Mouse (Mus musculus) cerebellum, adult 18-20 months (tissue): ENCODE data around the gene Camta2.

Source experiments
- DNase-seq, 2 experiments: peaks; one replicate each; pipeline ENCODE4 v3.0.0; 2021

The Camta2 gene

GRCm38 (mm10) chr11:70646691-70647650 lies 40.9 kb downstream of the Camta2 start, which contains the start of the genes Rnf167 and Slc25a11:
Gene Rnf167 (plus strand): TSS chr11:70647235.
Gene Slc25a11 (minus strand): TSS chr11:70647479.
- peak; percentile 96 to 98 for DNase-seq

GRCm38 (mm10) chr11:70646259-70646555 lies 41.7 kb downstream of the Camta2 start:
- DNase-seq, result peak in 1 of 2 experiments; percentile 44

- peak in 1 of 2 experiments; percentile 20 for DNase-seq
These were observed 42.2 kb downstream of the Camta2 start for GRCm38 (mm10) chr11:70645461-70646258.

- peak in 1 of 2 experiments; percentile 40 for DNase-seq
These were observed 43.3 kb downstream of the Camta2 start for GRCm38 (mm10) chr11:70644564-70645103.

GRCm38 (mm10) chr11:70643051-70643450 lies 44.9 kb downstream of the Camta2 start:
- peak in 1 of 2 experiments; percentile 13 for DNase-seq

GRCm38 (mm10) chr11:70641241-70641640 lies 46.7 kb downstream of the Camta2 start:
- DNase-seq, result no peak

- no peak for DNase-seq
These were observed 47.9 kb downstream of the Camta2 start for GRCm38 (mm10) chr11:70639976-70640375.

- no peak for DNase-seq
These were observed 49.1 kb downstream of the Camta2 start, which contains the start of gene Gp1ba for GRCm38 (mm10) chr11:70638714-70639278. Gene Gp1ba (plus strand): TSS chr11:70639122.

GRCm38 (mm10) chr11:70638293-70638692 lies 49.6 kb downstream of the Camta2 start:
- DNase-seq, result no peak

- DNase-seq, result no peak
These were observed 50.1 kb downstream of the Camta2 start for GRCm38 (mm10) chr11:70637764-70638163.

- DNase-seq, result no peak
These were observed 52.3 kb downstream of the Camta2 start for GRCm38 (mm10) chr11:70635601-70636000.

GRCm38 (mm10) chr11:70630129-70630528 lies 57.8 kb downstream of the Camta2 start:
- DNase-seq, result no peak

- no peak for DNase-seq
These were observed 58.3 kb downstream of the Camta2 start for GRCm38 (mm10) chr11:70629557-70629956.

- DNase-seq, result no peak
These were observed 59.5 kb downstream of the Camta2 start for GRCm38 (mm10) chr11:70628431-70628830.

- no peak for DNase-seq
These were observed 61.0 kb downstream of the Camta2 start for GRCm38 (mm10) chr11:70626877-70627276.

- DNase-seq, result no peak
These were observed 62.4 kb downstream of the Camta2 start for GRCm38 (mm10) chr11:70625473-70625872.

GRCm38 (mm10) chr11:70623053-70623742 lies 64.7 kb downstream of the Camta2 start:
- DNase-seq, result no peak

GRCm38 (mm10) chr11:70621972-70622814 lies 65.7 kb downstream of the Camta2 start:
- no peak for DNase-seq
